Mouse (Mus musculus) v-Abl transformed pro-B cells (cell line): Measurements from ENCODE around the gene Vwa7.

Experiments
- in situ Hi-C, 2 experiments: fragments of 400-800 bp; cut with MboI; formaldehyde crosslinking; loops; one replicate each; pipeline ENCODE4 v1.15.1; 2025; ENCODE audit not compliant: unreplicated experiment in 2 of 2

Vwa7 gene

DNA sequence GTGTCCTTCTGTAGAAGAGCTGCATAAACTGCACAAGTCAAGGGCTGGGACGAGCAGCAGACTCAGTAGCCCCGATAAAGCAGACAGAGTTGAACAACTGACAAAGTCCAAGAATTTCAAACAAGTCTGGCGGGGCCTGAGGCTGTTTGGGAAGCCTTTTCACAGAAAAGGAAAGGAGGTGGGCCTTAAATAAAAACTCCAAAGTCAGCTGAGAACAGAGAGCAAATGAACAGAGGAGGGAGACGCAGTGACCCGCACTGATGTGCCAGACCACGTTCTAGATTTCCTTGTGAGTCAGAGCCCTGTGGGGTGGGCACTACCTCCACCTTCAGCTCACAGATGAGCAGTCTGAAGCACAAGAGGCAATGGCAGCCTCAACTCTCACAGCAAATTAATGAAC lies 18.5 kb downstream of the Vwa7 start:
- in situ Hi-C loops, result no loop called here

GRCm38 (mm10) chr17:35039121-35039873 lies 22.9 kb downstream of the Vwa7 start:
- in situ Hi-C loops, result no loop called here

- in situ Hi-C loops, result no loop called here
Measured at GRCm38 (mm10) chr17:35043794-35044193, 27.4 kb downstream of the Vwa7 start.

DNA sequence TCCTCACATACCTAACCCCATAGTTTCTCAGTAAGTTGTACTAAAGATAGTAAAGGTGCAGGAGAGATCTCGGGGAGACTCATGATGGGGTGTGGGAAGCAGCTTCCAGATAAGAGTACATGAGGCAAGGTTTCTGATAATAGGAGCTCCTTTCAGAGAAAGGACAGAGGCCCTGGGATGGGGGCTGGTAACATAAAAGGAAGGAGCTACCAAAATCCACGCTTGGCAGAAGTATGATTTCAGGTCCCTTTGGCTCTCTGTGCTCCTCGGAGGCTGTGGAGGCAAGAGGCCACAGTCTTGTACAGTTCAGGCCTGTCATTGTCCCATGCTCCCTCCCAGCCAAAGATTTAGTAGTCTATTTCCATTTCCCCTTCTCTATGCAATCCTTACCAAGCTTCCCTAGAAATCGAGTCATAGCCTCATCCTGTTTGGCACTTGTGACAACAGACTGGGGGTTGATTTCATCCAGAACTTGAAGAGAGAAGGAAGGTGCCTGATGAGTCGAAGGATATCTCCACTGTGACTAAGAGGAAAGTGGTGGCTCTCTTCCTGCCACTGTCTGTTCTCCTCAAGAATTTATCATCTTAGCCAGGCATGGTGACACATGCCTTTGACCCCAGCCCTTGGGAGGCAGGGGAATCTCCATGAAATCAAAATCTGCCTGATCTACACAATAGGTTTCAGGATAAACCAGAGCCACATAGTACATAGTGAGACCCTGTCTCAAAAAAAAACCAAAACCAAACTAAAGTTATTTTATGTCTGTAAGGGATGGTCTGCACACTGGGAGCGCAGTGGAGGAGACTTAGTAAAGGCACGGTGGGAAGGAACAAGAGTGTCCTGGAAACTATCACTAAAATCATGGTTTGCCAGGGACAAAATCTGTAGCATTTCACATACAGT lies 28.8 kb downstream of the Vwa7 start:
- in situ Hi-C loops, result no loop called here

DNA sequence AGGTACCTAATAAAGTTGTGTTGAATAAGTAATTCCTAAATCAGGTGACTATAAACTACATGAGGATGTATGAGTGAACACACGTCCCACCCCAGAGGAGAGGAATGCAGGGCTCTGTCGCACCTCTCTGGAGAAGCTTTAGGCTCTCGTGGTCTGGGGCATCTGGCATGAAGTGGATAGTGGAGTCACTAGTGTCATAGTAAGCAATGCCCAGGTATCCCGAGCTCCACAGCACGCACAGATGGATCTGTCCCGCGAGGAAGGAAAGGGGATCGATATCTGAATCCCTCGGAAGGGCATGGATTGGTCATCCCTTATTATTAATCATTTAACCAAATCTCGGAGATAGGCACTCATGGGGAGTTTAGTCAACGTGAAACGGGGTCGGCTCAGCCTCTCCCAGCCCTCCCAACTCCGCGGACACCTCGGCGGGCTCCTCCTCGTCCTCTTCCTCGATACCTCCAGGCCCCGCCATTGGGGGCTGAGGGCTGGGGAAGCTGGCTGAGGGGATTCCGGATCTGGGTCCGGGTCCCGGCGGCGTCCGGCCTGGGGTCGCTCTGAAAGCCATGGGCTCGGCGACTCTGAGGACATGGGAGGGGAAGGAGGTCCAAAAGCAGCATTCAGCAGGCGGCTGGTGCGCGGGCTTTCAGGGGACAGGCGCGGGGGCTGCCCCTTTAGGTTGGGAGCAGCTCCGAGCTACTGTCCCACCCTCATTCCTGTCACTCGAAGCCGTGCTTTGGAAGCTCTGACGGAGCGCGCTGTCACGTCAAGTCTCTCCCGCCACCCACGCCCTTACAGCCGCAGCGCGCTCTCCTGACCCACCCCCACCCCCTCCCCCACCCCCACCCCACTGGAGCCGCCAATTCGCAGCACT lies 29.7 kb downstream of the Vwa7 start:
- in situ Hi-C loops, result no loop called here

DNA sequence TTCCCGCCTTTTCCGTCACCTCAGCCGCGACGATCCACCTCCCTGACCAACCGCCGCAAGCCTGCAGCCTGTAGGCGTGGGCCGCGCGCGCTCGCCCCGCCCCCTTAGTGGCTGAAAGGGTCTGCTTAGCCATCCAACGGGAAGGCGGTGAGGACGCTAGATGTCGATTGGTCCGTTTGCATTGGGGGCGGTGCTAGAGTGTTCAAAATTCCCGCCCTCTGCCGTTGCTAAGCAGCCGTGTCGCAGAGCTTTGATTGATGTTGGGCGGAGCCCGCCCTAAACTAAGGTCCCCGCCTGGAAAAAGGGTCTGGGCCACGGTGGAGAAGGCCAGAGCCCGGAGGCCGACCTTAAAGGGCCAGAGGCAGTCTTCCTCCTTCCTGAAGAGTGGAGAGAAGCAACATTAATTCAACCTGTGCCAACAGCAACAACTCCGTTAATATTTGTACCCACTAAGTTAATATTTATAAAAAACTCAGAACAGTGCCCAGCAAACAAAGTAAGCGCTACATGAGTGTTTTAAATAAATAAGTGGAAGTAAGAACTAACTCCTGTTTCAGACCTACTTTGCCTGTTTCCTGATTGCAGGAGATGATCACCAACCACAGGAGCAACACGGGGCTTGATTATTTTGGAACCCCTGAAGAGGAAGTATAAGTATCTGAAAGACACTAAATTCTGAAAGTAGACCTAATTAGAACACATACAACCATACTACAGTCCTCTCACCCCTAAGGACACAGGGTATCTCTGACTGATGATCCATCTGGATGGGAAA lies 30.5 kb downstream of the Vwa7 start, which contains the start of gene Msh5:
TSS of gene Msh5 (minus strand) at position 65 of the 775 bp plus-strand sequence.
- in situ Hi-C loops, result no loop called here

GRCm38 (mm10) chr17:35047688-35048087 lies 31.3 kb downstream of the Vwa7 start:
- in situ Hi-C loops, result no loop called here

- in situ Hi-C loops, result no loop called here
Measured at GRCm38 (mm10) chr17:35048149-35048931, 32.0 kb downstream of the Vwa7 start.

DNA sequence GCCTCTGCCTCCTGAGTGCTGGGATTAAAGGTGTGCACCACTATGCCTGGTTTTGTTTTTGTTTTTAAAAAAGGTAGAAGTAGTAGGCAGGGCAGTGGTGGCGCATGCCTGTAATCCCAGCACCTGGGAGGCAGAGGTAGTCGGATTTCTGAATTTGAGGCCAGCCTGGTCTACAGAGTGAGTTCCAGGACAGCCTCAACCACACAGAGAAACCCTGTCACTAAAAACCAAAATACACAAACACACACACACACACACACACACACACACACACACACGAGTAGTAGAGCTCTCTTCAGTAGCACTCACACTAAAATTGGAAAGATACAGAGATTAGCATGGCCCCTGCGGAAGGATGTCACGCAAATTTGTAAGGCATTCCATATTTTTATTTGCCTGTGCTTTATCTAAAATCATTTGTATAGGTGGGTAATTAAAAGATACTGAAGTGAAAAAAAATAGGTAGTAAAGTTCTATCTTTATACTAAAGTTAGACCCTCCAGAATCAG lies 32.6 kb downstream of the Vwa7 start:
- in situ Hi-C loops, result no loop called here

DNA sequence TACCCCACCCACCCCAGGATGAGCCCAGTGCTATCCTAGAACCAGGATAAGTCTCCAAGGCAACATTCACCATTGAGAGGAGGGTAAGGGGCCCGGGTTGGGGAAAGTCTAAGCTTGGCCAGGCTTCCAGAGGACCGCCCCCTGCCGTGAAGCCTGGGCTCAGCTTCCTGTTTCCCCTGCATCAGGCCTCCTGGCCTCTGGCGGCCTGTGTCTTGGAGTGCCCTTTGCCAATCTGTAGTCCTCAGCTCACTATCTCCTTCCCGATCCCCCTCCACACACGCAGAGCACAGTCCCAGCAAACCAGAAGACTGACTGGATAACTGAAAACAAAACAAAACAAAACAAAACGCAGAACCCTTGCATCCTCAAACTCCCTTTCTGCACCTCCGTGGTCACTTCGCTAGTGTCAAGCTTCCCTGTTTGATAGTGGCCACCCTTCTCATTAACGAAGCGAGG lies 33.2 kb downstream of the Vwa7 start, which contains the start of gene Clic1:
TSS of gene Clic1 (plus strand) at position 406 of the 456 bp plus-strand sequence.
- in situ Hi-C loops, result no loop called here

GRCm38 (mm10) chr17:35050126-35050750 lies 33.9 kb downstream of the Vwa7 start:
- in situ Hi-C loops, result no loop called here

DNA sequence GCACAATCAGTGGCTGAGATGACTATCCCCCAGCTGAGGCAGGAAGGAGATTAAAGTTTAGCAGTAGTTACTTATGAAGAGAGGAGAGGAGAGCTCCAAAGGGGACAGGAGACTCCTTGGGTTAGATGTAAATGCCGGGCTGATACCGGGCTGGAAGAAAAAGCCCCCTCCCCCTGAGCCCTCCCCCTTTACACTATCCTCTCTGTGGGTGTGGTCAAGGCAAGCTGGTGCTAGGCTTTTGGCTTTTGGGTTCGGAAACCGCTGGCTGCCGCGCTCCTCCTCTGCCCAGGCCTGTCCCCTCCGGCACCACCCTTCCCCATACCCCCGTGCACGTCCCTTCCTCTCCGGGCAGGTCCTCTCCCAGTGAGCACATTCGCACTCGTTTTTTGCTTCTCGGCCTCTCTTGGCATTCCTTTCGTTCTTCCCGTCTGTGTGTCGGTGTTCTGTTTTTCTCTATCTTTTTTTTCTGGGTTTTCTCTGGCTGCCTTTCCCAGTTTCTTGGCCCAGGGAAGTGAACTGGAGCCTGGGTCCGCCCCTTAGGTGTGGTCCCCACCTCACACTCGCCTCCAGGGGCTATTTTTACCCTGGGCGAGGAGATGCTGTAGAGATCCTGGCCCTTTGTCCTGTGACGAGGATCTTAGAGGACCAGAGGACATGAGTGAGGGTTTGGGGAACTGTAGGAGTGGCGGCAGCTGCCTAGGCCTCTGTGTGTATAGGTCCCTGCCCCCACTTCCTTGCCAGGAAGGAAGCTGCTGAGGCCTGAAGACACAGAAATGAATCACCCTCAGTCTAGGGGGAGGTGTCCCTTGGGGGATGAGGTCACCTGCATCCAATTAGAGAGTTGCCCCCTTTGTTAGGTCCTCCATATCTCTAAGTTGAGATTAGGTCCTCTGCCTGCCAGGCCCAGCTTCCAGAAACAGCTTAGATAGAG lies 35.0 kb downstream of the Vwa7 start:
- in situ Hi-C loops, result no loop called here

- in situ Hi-C loops, result no loop called here
Measured at GRCm38 (mm10) chr17:35052271-35052798, 36.0 kb downstream of the Vwa7 start.

- in situ Hi-C loops, result loop anchor here in 1 of 2 experiments (5.0 kb wide), 1 partner anchor 34 kb away; no protein-coding TSS in a partner anchor
Measured at GRCm38 (mm10) chr17:35055691-35056495, 39.5 kb downstream of the Vwa7 start.

DNA sequence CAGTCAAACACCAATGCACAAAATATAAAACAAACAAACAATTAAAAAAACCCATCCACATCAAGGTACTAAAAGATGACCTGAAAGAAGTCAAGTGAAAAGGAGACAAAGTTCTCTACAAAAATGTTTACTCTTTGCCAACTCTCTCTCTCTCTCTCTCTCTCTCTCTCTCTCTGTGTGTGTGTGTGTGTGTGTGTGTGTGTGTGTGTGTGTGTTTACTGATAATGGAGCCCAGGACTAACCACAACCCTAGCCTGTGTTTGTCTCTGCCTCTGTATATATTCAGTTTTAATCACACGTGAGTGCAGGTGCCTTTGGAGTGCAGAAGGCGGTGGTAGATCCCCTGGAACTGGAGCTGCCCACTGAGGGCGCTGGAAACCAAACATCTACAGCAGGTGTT lies 40.7 kb downstream of the Vwa7 start:
- in situ Hi-C loops, result loop anchor here in 1 of 2 experiments (5.0 kb wide), 1 partner anchor 35 kb away; no protein-coding TSS in a partner anchor

DNA sequence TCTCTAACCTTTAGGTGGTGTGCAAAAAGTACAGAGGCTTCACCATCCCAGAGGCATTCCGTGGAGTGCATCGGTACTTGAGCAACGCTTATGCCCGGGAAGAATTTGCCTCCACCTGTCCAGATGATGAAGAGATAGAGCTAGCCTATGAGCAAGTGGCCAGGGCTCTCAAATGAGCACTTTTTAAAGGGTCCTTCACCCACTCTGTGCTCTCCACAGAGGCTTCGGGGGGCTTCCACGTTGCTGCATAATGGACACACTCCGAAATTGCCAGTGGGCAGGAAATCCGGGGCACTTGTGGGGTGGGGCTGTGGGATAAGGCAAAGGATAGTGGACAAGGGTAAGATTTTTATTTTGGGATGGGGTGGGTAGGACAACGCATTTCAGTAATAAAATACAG lies 41.9 kb downstream of the Vwa7 start:
- in situ Hi-C loops, result loop anchor here in 1 of 2 experiments (5.0 kb wide), 1 partner anchor 36 kb away; no protein-coding TSS in a partner anchor
